Mouse (Mus musculus): ENCODE data around the gene Stard8.

DNA sequence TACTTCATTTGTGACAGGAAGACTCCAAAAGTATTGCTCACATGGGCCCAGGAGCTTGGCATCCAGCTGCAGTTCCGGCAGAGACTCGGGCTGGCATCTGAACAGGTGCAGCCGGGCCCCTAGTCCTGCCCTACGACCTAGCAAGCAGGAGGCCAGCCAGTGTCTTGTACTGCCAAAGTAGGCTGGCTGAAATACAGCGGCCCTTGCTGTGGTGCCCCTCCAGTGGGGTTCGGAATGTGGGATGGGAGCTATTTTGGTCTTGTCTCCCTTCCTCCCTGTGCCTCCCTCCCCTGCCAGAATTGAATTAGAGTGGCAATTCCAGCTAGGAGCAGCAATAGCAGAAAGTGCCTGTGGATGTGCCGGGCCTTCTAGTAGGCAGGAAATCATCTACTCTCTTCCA lies 51.5 kb downstream of the Stard8 start:
- TF ChIP-seq POLR2A (IDR thresholded peaks at IDR 0.05; ENCODE audit: extremely low read depth, insufficient read depth, low read length), result no peak
- TF ChIP-seq CTCF (IDR thresholded peaks at IDR 0.05; ENCODE audit: low read depth, low read length), result no peak

Data from liver, adult 2 months (tissue).